Mouse (Mus musculus): ENCODE results near the gene Ppef1. TPM values are rescaled to one million over a fixed set of nuclear protein-coding genes. Genes with fewer than 3 reads are reported as not detected.

The Ppef1 gene
- polyA plus RNA-seq, 1 experiment from 2014 or later = 4.9 TPM

DNA sequence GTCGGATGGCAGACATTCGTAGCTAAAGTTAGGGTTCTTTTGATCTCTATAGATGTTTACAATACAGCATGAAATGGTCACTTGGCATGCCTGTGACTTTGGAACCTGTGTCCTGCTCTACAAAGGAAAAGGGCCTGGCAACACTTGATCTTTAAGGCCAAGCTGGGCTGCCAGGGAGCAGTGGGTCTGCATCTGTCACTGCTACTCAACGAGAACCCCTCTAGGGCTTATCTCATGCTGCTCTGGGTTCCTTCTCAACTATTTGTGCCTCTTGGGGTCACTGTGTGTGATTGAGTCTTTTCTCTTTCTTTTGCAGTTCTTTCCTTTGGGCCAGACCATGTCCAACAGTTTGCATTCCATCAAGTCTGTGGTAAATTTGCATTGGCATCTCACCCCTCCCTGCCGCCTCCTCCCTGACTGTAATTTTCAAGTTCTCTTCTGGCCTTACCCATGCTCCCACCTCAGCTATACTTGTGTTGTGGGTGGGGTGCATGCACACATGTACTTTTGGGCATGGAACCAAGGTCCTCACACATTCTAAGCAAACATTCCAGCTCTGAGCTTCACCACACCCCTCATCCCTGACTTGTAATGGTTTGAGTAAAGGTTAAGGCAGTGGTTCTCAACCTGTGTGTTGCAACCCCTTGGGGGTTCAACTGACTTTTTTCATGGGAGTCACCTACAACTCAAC, 151.3 kb downstream of the Ppef1 start:
- WGBS = 91% methylated on average over 4 of the region's 4 CpGs
- Histone ChIP-seq H3K4me3 (replicated peaks; ENCODE audit: low read length) (no peak overlapping the region), H3K9ac (no peak overlapping the region), H3K27me3 (ENCODE audit: control insufficient read depth, insufficient read depth, low read length) (peaks cover 18% of the 10 kb centered on the region; the same call in 1 of the 2 replicates), H3K4me2 (replicated peaks) (no peak overlapping the region), H3K36me3 (replicated peaks; ENCODE audit: control insufficient read depth, insufficient read depth) (no peaks in the 10 kb centered on the region), H3K9me3 (ENCODE audit: control insufficient read depth, low read length) (no peaks in the 10 kb centered on the region), H3K27ac (no peak overlapping the region), H3K4me1 (replicated peaks; ENCODE audit: control insufficient read depth, insufficient read depth, low read length) (no peaks in the 10 kb centered on the region)
- DNase-seq (ENCODE audit: low spot score) (no peak), ATAC-seq (ENCODE audit: low FRiP score) (no peak)

DNA sequence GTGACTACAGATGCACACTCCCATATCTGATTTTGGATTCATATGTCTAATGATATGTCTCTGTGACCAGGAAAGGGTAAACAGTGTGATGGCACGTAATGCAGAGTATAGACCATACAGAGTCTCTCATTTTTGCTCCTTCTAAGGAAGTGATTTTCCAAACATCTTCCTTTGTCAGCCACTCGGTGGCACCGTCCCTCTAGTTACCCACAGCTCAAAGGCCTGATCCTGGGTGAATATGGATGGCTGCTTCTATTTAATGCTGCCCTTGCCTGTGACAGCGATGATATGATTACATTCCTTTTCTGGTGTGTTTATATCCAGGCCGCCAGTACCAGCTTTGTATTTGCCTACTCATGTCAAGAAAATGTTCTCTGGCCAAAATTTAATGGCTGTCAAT, 152.0 kb downstream of the Ppef1 start:
- H3K27me3 ChIP-seq (ENCODE audit: control insufficient read depth, insufficient read depth, low read length) = peaks cover 18% of the 10 kb centered on the region; the same call in 1 of the 2 replicates
- no peaks in the 10 kb centered on the region for H3K4me1 ChIP-seq (replicated peaks; ENCODE audit: control insufficient read depth, insufficient read depth, low read length)
- H3K4me2 ChIP-seq (replicated peaks) = no peak overlapping the region
- 76% methylated on average over 5 of the region's 5 CpGs for WGBS
- no peak overlapping the region for H3K9ac ChIP-seq
- no peak overlapping the region for H3K4me3 ChIP-seq (replicated peaks; ENCODE audit: low read length)
- H3K27ac ChIP-seq = no peak overlapping the region
- H3K9me3 ChIP-seq (ENCODE audit: control insufficient read depth, low read length) = no peaks in the 10 kb centered on the region
- ATAC-seq (ENCODE audit: low FRiP score) (peak; percentile 51; the same call in 1 of the 2 replicates), DNase-seq (ENCODE audit: low spot score) (peak; percentile 38)
- no peaks in the 10 kb centered on the region for H3K36me3 ChIP-seq (replicated peaks; ENCODE audit: control insufficient read depth, insufficient read depth)

Other genes starting within 250 kb of the Ppef1 start
- gene Phka2, start 233.6 kb downstream of the Ppef1 start, polyA plus RNA-seq (2014; fragmentation: Nextera tagmentation; extraction: Ambion mirVana) = 10.4 and 12.4 TPM in 2 replicates
- 0.09 TPM in 1 of 2 replicates, not detected in the other for gene Rs1, start 32.2 kb upstream of the Ppef1 start, polyA plus RNA-seq (2014; fragmentation: Nextera tagmentation; extraction: Ambion mirVana)
- 0.10 and 0.12 TPM in 2 replicates for gene Gja6, start 171.3 kb upstream of the Ppef1 start, polyA plus RNA-seq (2014; fragmentation: Nextera tagmentation; extraction: Ambion mirVana)

Data from hindbrain, embryonic 14.5 days (tissue).